Mouse (Mus musculus) G1E (cell line): ENCODE measurements around the gene AC124108.1.

Source experiments
- CTCF ChIP-seq: IDR thresholded peaks from 2 replicates; pipeline ENCODE4 v1.5.1; 2012; ENCODE audit warnings: low read depth, low read length, inconsistent platforms, mixed read lengths
- GATA1 ChIP-seq: IDR thresholded peaks from 2 replicates; pipeline ENCODE4 v1.6.1; 2012; ENCODE audit warnings: borderline replicate concordance, low read length, inconsistent platforms, mixed read lengths
- GATA2 ChIP-seq: IDR thresholded peaks from 2 replicates; pipeline ENCODE4 v1.6.1; 2012; ENCODE audit warnings: low read depth, low read length, inconsistent platforms, borderline replicate concordance
- POLR2AphosphoS5 ChIP-seq: IDR thresholded peaks from 2 replicates; pipeline ENCODE4 v1.6.1; 2012; ENCODE audit warnings: low read depth, low read length, inconsistent platforms; ENCODE audit not compliant: insufficient replicate concordance
- TAL1 ChIP-seq: conservative IDR thresholded peaks from 2 replicates; pipeline ENCODE4 v1.6.1; 2012; ENCODE audit warnings: low read depth, low read length, inconsistent platforms, mixed read lengths

DNA sequence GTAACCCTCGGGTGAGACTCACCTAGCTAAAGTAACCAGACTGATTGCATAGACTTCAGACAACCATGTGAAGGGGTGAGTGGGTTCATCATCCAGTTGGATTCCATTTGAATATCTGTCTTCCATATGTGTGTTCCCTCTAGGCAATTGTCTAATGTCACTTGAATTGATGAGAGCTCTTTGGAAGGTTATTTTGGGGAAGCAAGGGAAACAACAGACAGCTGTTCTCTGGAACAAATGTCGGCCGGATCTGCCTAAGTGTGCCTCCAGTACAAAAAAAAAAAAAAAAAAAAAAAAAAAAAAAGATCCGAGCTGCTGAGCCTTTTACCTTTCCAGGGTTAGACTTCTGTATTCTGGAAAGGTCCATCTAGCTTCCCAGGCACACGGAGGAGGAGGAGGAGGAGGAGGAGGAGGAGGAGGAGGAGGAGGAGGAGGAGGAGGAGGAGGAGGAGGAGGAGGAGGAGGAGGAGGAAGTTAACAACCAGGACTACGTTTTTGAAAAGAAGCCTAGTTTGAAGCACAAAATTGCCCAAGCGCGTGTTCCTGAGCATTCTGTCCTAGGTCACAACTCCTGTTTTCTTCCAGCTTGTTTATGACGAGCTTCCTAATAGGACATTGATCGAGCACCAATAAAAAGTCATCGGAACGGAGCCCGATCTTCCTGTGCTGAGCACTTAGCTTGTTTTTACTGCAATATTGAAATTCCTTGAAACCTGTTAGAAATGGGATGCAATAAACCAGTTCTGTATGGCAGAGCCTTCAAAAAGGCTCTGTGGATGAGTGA, 35.2 kb downstream of the AC124108.1 start:
- no peak for TF ChIP-seq CTCF
- no peak for TF ChIP-seq POLR2AphosphoS5
- TF ChIP-seq TAL1 = no peak
- TF ChIP-seq GATA1 = no peak
- no peak for TF ChIP-seq GATA2
